Mouse (Mus musculus) MEL (cell line): ENCODE measurements around the gene Kdelr3. TPM values are rescaled to one million over a fixed set of nuclear protein-coding genes. Genes with fewer than 3 reads are reported as not detected.

Experiments
- DNase-seq: peaks from one replicate; pipeline ENCODE4 v3.0.0; 2011; ENCODE audit warnings: low read depth, low spot score
- H3K27ac ChIP-seq: 2 replicates; pipeline ENCODE4 v1.5.1; 2012; ENCODE audit warnings: low read depth, mild to moderate bottlenecking, control low read depth, low read length, moderate library complexity; ENCODE audit not compliant: control insufficient read depth
- H3K27me3 ChIP-seq, 2 experiments: fragments of 150-350 bp in 1 of 2; sonication (generic) in 1 of 2; 2 replicates each; pipeline ENCODE4 v1.6.1; 2012; ENCODE audit warnings: low read length in 2 of 2, mild to moderate bottlenecking in 2 of 2, improper control_type of control experiment in 1 of 2, moderate library complexity in 1 of 2; ENCODE audit not compliant: insufficient read depth in 2 of 2, control insufficient read depth in 1 of 2
- H3K36me3 ChIP-seq, 2 experiments: 2 replicates each; pipeline ENCODE4 v1.6.1; 2012 to 2014; ENCODE audit warnings: low read length in 2 of 2, improper control_type of control experiment in 1 of 2, inconsistent platforms in 1 of 2, mild to moderate bottlenecking in 1 of 2; ENCODE audit not compliant: insufficient read depth in 2 of 2, control insufficient read depth in 1 of 2
- H3K4me1 ChIP-seq, 2 experiments: fragments of 150-350 bp in 1 of 2; sonication (generic) in 1 of 2; 2 replicates each; pipeline ENCODE4 v1.6.1; 2012; ENCODE audit warnings: low read length in 2 of 2, improper control_type of control experiment in 1 of 2, mild to moderate bottlenecking in 1 of 2; ENCODE audit not compliant: insufficient read depth in 2 of 2, control insufficient read depth in 1 of 2
- H3K4me3 ChIP-seq, 2 experiments: fragments of 150-350 bp in 1 of 2; sonication (generic) in 1 of 2; 2 replicates each; pipeline ENCODE4 v1.5.1; 2012; ENCODE audit warnings: low read depth in 2 of 2, low read length in 2 of 2, mild to moderate bottlenecking in 2 of 2, moderate library complexity in 2 of 2, control low read depth in 1 of 2, improper control_type of control experiment in 1 of 2; ENCODE audit not compliant: control insufficient read depth in 1 of 2, insufficient read depth in 1 of 2
- H3K79me2 ChIP-seq: 2 replicates; pipeline ENCODE4 v1.6.1; 2012; ENCODE audit warnings: mild to moderate bottlenecking, low read length, moderate library complexity; ENCODE audit not compliant: control insufficient read depth, poor library complexity, insufficient read depth
- H3K9ac ChIP-seq: 2 replicates; pipeline ENCODE4 v1.6.1; 2012; ENCODE audit warnings: low read depth, mild to moderate bottlenecking, control low read depth, low read length, moderate library complexity; ENCODE audit not compliant: control insufficient read depth, poor library complexity, severe bottlenecking
- H3K9me3 ChIP-seq: fragments of 150-350 bp; sonication (generic); replicated peaks from 2 replicates; pipeline ENCODE4 v1.6.1; 2012; ENCODE audit warnings: mild to moderate bottlenecking, low read length, improper control_type of control experiment, moderate library complexity; ENCODE audit not compliant: insufficient read depth
- BHLHE40 ChIP-seq: IDR thresholded peaks from 2 replicates; pipeline ENCODE4 v1.6.1; 2012; ENCODE audit warnings: low read depth, mild to moderate bottlenecking, inconsistent platforms, low read length, improper control_type of control experiment, borderline replicate concordance
- CHD1 ChIP-seq: IDR thresholded peaks from 2 replicates; pipeline ENCODE4 v1.6.1; 2012; ENCODE audit warnings: low read depth, mild to moderate bottlenecking, inconsistent platforms, low read length, improper control_type of control experiment
- CTCF ChIP-seq, 3 experiments: IDR thresholded peaks in 2 of 3; conservative IDR thresholded peaks in 1 of 3; 2 replicates each; pipeline ENCODE4 v1.5.1; 2011 to 2012; ENCODE audit warnings: low read length in 3 of 3, low read depth in 2 of 3, mild to moderate bottlenecking in 2 of 3, improper control_type of control experiment in 1 of 3, inconsistent platforms in 1 of 3, mixed read lengths in 1 of 3, moderate library complexity in 1 of 3; ENCODE audit not compliant: control insufficient read depth in 1 of 3, insufficient read depth in 1 of 3, poor library complexity in 1 of 3, severe bottlenecking in 1 of 3
- E2F4 ChIP-seq: IDR thresholded peaks from 2 replicates; pipeline ENCODE4 v1.6.1; 2011; ENCODE audit warnings: low read depth, low read length, improper control_type of control experiment, borderline replicate concordance
- ETS1 ChIP-seq: IDR thresholded peaks from 2 replicates; pipeline ENCODE4 v1.6.1; 2012; ENCODE audit warnings: low read depth, mild to moderate bottlenecking, inconsistent platforms, low read length, improper control_type of control experiment, moderate library complexity
- GABPA ChIP-seq: IDR thresholded peaks from 2 replicates; pipeline ENCODE4 v1.6.1; 2012; ENCODE audit warnings: low read depth, mild to moderate bottlenecking, inconsistent platforms, low read length, improper control_type of control experiment, moderate library complexity
- JUND ChIP-seq: IDR thresholded peaks from 2 replicates; pipeline ENCODE4 v1.6.1; 2011; ENCODE audit warnings: low read depth, mild to moderate bottlenecking, improper control_type of control experiment, low read length
- KAT2A ChIP-seq: conservative IDR thresholded peaks from 2 replicates; pipeline ENCODE4 v1.6.1; 2012; ENCODE audit warnings: low read depth, low read length, improper control_type of control experiment, inconsistent platforms
- MAZ ChIP-seq: IDR thresholded peaks from 2 replicates; pipeline ENCODE4 v1.6.1; 2012; ENCODE audit warnings: low read depth, mild to moderate bottlenecking, inconsistent platforms, low read length, improper control_type of control experiment
- MYB ChIP-seq: IDR thresholded peaks from 2 replicates; pipeline ENCODE4 v1.6.1; 2011; ENCODE audit warnings: mild to moderate bottlenecking, low read depth, low read length, improper control_type of control experiment
- MYC ChIP-seq: IDR thresholded peaks from 2 replicates; pipeline ENCODE4 v1.6.1; 2011; ENCODE audit warnings: low read depth, mild to moderate bottlenecking, low read length, improper control_type of control experiment, moderate library complexity
- NELFE ChIP-seq: IDR thresholded peaks from 2 replicates; pipeline ENCODE4 v1.6.1; 2011; ENCODE audit warnings: low read depth, low read length, improper control_type of control experiment
- NRF1 ChIP-seq: IDR thresholded peaks from 2 replicates; pipeline ENCODE4 v1.6.1; 2014; ENCODE audit warnings: low read depth, mild to moderate bottlenecking, inconsistent platforms, low read length, improper control_type of control experiment, moderate library complexity; ENCODE audit not compliant: poor library complexity, insufficient read depth, severe bottlenecking
- POLR2A ChIP-seq, 2 experiments: IDR thresholded peaks; 2 replicates each; pipeline ENCODE4 v1.6.1; 2011 to 2012; ENCODE audit warnings: low read length in 2 of 2, mild to moderate bottlenecking in 2 of 2, control low read depth in 1 of 2, improper control_type of control experiment in 1 of 2, low read depth in 1 of 2, moderate library complexity in 1 of 2; ENCODE audit not compliant: control insufficient read depth in 1 of 2, insufficient read depth in 1 of 2, poor library complexity in 1 of 2
- RCOR1 ChIP-seq: IDR thresholded peaks from 2 replicates; pipeline ENCODE4 v1.6.1; 2012; ENCODE audit warnings: low read depth, mild to moderate bottlenecking, inconsistent platforms, low read length, improper control_type of control experiment
- SIN3A ChIP-seq: IDR thresholded peaks from 2 replicates; pipeline ENCODE4 v1.6.1; 2012; ENCODE audit warnings: low read length, improper control_type of control experiment, inconsistent platforms
- SMC3 ChIP-seq: IDR thresholded peaks from 2 replicates; pipeline ENCODE4 v1.6.1; 2011; ENCODE audit warnings: low read depth, low read length, improper control_type of control experiment
- TAL1 ChIP-seq: IDR thresholded peaks from 2 replicates; pipeline ENCODE4 v1.6.1; 2012; ENCODE audit warnings: mild to moderate bottlenecking, inconsistent platforms, low read length, moderate library complexity, mixed read lengths
- TBP ChIP-seq: IDR thresholded peaks from 2 replicates; pipeline ENCODE4 v1.8.0; 2011; ENCODE audit warnings: low read depth, low read length, improper control_type of control experiment
- TCF12 ChIP-seq: IDR thresholded peaks from 2 replicates; pipeline ENCODE4 v1.6.1; 2014; ENCODE audit warnings: low read depth, mild to moderate bottlenecking, inconsistent platforms, low read length, improper control_type of control experiment, moderate library complexity
- UBTF ChIP-seq: IDR thresholded peaks from 2 replicates; pipeline ENCODE4 v1.6.1; 2012; ENCODE audit warnings: low read depth, mild to moderate bottlenecking, inconsistent platforms, low read length, improper control_type of control experiment, moderate library complexity, borderline replicate concordance; ENCODE audit not compliant: insufficient read depth
- USF1 ChIP-seq: IDR thresholded peaks from 2 replicates; pipeline ENCODE4 v1.6.1; 2014; ENCODE audit warnings: low read depth, mild to moderate bottlenecking, inconsistent platforms, low read length, improper control_type of control experiment, moderate library complexity
- USF2 ChIP-seq, 2 experiments: IDR thresholded peaks; 2 replicates each; pipeline ENCODE4 v1.6.1; 2011 to 2012; ENCODE audit warnings: improper control_type of control experiment in 2 of 2, low read length in 2 of 2, borderline replicate concordance in 1 of 2, inconsistent platforms in 1 of 2, low read depth in 1 of 2, mild to moderate bottlenecking in 1 of 2; ENCODE audit not compliant: insufficient read depth in 1 of 2
- ZC3H11A ChIP-seq: IDR thresholded peaks from 2 replicates; pipeline ENCODE4 v1.6.1; 2012; ENCODE audit warnings: low read depth, mild to moderate bottlenecking, inconsistent platforms, low read length, improper control_type of control experiment
- ZMIZ1 ChIP-seq: IDR thresholded peaks from 2 replicates; pipeline ENCODE4 v1.6.1; 2012; ENCODE audit warnings: low read depth, mild to moderate bottlenecking, inconsistent platforms, low read length, improper control_type of control experiment, moderate library complexity
- ZNF384 ChIP-seq: IDR thresholded peaks from 2 replicates; pipeline ENCODE4 v1.6.1; 2012; ENCODE audit warnings: low read depth, mild to moderate bottlenecking, inconsistent platforms, low read length, improper control_type of control experiment
- polyA plus RNA-seq, 2 experiments: library from polyadenylated mRNA; stranded (reverse) in 1 of 2; unstranded in 1 of 2; fragments of >175 nt in 1 of 2; fragments of >200 nt in 1 of 2; gene quantifications; 2 replicates each; pipeline versions ENCODE4 v1.2.1 to v1.2.4; 2012; ENCODE audit warnings: low replicate concordance in 2 of 2, low read depth in 1 of 2; ENCODE audit not compliant: insufficient read length in 2 of 2, insufficient read depth in 1 of 2, missing spikeins in 1 of 2
- total RNA-seq: library from RNA; depleted of rRNA; stranded (reverse); fragments of 300-350 nt; gene quantifications from 2 replicates; pipeline ENCODE4 v1.2.3, GENCODE M21; 2012

The Kdelr3 gene
- total and polyA plus RNA-seq, 3 experiments, result 14.5 to 32.2 TPM; not detected in 1

GRCm38 (mm10) chr15:79533796-79534195 lies 17.6 kb downstream of the Kdelr3 start:
- Histone ChIP-seq H3K9me3 (no peaks in the 10 kb centered on the region), H3K36me3 (peaks cover 2 to 51% of the 10 kb centered on the region in 2 experiments; a peak in 3 of 4 replicates), H3K4me3 (no peak overlapping the region), H3K27ac (no peak overlapping the region), H3K27me3 (no peaks in the 10 kb centered on the region), H3K4me1 (no peaks in the 10 kb centered on the region), H3K79me2 (no peaks in the 10 kb centered on the region), H3K9ac (no peak overlapping the region)
- DNase-seq, result no peak
- TF ChIP-seq JUND (no peak), USF2 (IDR thresholded peaks at IDR 0.05; ENCODE audit: borderline replicate concordance in 1 of 2, insufficient read depth in 1 of 2, low read depth in 1 of 2, low read length in 2 of 2) (no peak), CHD1 (no peak), NRF1 (no peak), NELFE (no peak), MYB (no peak), ETS1 (no peak), SIN3A (no peak), TBP (no peak), USF1 (no peak), E2F4 (no peak), ZC3H11A (no peak), MAZ (no peak), POLR2A (IDR thresholded peaks at IDR 0.05; ENCODE audit: control insufficient read depth in 1 of 2, insufficient read depth in 1 of 2, low read depth in 1 of 2, low read length in 2 of 2, poor library complexity in 1 of 2) (no peak), ZMIZ1 (no peak), MYC (no peak), BHLHE40 (no peak), TAL1 (no peak), RCOR1 (no peak)

GRCm38 (mm10) chr15:79543968-79544367 lies 27.8 kb downstream of the Kdelr3 start:
- no peak for TF ChIP-seq NRF1
- TF ChIP-seq TBP, result no peak
- TF ChIP-seq TCF12, result no peak
- no peak for TF ChIP-seq BHLHE40
- TF ChIP-seq GABPA, result no peak
- TF ChIP-seq MYC, result no peak
- no peak for TF ChIP-seq E2F4
- no peak for TF ChIP-seq ZMIZ1
- TF ChIP-seq MYB, result no peak
- no peak for TF ChIP-seq NELFE
- no peak for TF ChIP-seq ZNF384
- no peak for TF ChIP-seq RCOR1
- no peak for TF ChIP-seq UBTF
- TF ChIP-seq SMC3, result no peak
- TF ChIP-seq KAT2A, result no peak
- TF ChIP-seq CTCF (IDR thresholded peaks at IDR 0.05 in 2 of 3, conservative IDR thresholded peaks at IDR 0.05 in 1 of 3; ENCODE audit: control insufficient read depth in 1 of 3, insufficient read depth in 1 of 3, low read depth in 2 of 3, low read length in 3 of 3, poor library complexity in 1 of 3, severe bottlenecking in 1 of 3), result no peak
- Histone ChIP-seq H3K4me1 (peaks cover 0 to 12% of the 10 kb centered on the region in 2 experiments; a peak in 2 of 4 replicates), H3K79me2 (peaks cover 35% of the 10 kb centered on the region), H3K9ac (peak overlapping the region; percentile 12; the same call in 1 of the 2 replicates), H3K9me3 (no peaks in the 10 kb centered on the region), H3K27me3 (no peaks in the 10 kb centered on the region), H3K36me3 (peaks cover 22 to 24% of the 10 kb centered on the region in 2 experiments), H3K4me3 (no peak overlapping the region), H3K27ac (no peak overlapping the region)
- DNase-seq, result no peak
